Mouse (Mus musculus): ENCODE measurements around the gene Trp53bp2. TPM values are rescaled to one million over a fixed set of nuclear protein-coding genes. Genes with fewer than 3 reads are reported as not detected.
A peak's percentile ranks its signal among the peaks of the same experiment; 100 is the strongest.

The Trp53bp2 gene
- 13.9 and 25.5 TPM in 2 replicates for polyA plus RNA-seq (2014; fragmentation: Nextera tagmentation; extraction: Ambion mirVana)

- H3K4me1 ChIP-seq (ENCODE audit: control insufficient read depth, insufficient read depth, low read length), result peaks cover 32% of the 10 kb centered on the region
- DNase-seq (peak; percentile 98), ATAC-seq (ENCODE audit: low FRiP score, low TSS enrichment) (peak; percentile 92)
- peak within 1 kb of the TSS; percentile 92 for H3K4me3 ChIP-seq (replicated peaks; ENCODE audit: low read depth, low read length)
- no peaks in the 10 kb centered on the region for H3K27me3 ChIP-seq (ENCODE audit: control insufficient read depth, insufficient read depth, low read length)
- no peaks in the 10 kb centered on the region for H3K36me3 ChIP-seq (ENCODE audit: control insufficient read depth, insufficient read depth, low read length)
- peak within 1 kb of the TSS; percentile 97 for H3K27ac ChIP-seq (replicated peaks; ENCODE audit: low read depth, low read length)
- H3K9me3 ChIP-seq (ENCODE audit: control insufficient read depth, low read length), result no peaks in the 10 kb centered on the region
- WGBS, result under 1% methylated on average over 71 of the region's 71 CpGs
- H3K4me2 ChIP-seq (ENCODE audit: low read length), result peak within 1 kb of the TSS; percentile 76
- H3K9ac ChIP-seq (replicated peaks; ENCODE audit: low read length), result peak within 1 kb of the TSS; percentile 93
Measured at GRCm38 (mm10) chr1:182408684-182409327, at the start of gene Trp53bp2. TSS of gene Trp53bp2 (plus strand) at chr1:182409172.

- H3K4me3 ChIP-seq (replicated peaks; ENCODE audit: low read depth, low read length), result no peak overlapping the region
- no peak for DNase-seq
- H3K27ac ChIP-seq (replicated peaks; ENCODE audit: low read depth, low read length), result no peak overlapping the region
- no peaks in the 10 kb centered on the region for H3K4me1 ChIP-seq (ENCODE audit: control insufficient read depth, insufficient read depth, low read length)
- 94% methylated on average over 5 of the region's 5 CpGs for WGBS
- H3K4me2 ChIP-seq (ENCODE audit: low read length), result no peak overlapping the region
- H3K9ac ChIP-seq (replicated peaks; ENCODE audit: low read length), result no peak overlapping the region
- no peaks in the 10 kb centered on the region for H3K36me3 ChIP-seq (ENCODE audit: control insufficient read depth, insufficient read depth, low read length)
- no peaks in the 10 kb centered on the region for H3K27me3 ChIP-seq (ENCODE audit: control insufficient read depth, insufficient read depth, low read length)
- no peak for ATAC-seq (ENCODE audit: low FRiP score, low TSS enrichment)
- H3K9me3 ChIP-seq (ENCODE audit: control insufficient read depth, low read length), result no peaks in the 10 kb centered on the region
Measured at GRCm38 (mm10) chr1:182362703-182363102, 46.3 kb upstream of the Trp53bp2 start.

- Histone ChIP-seq H3K4me3 (replicated peaks; ENCODE audit: low read depth, low read length) (no peak overlapping the region), H3K27ac (replicated peaks; ENCODE audit: low read depth, low read length) (no peak overlapping the region), H3K4me1 (ENCODE audit: control insufficient read depth, insufficient read depth, low read length) (no peaks in the 10 kb centered on the region), H3K27me3 (ENCODE audit: control insufficient read depth, insufficient read depth, low read length) (no peaks in the 10 kb centered on the region), H3K9ac (replicated peaks; ENCODE audit: low read length) (no peak overlapping the region), H3K36me3 (ENCODE audit: control insufficient read depth, insufficient read depth, low read length) (no peaks in the 10 kb centered on the region), H3K9me3 (ENCODE audit: control insufficient read depth, low read length) (no peaks in the 10 kb centered on the region), H3K4me2 (ENCODE audit: low read length) (no peak overlapping the region)
- ATAC-seq (ENCODE audit: low FRiP score, low TSS enrichment), result no peak
- DNase-seq, result no peak
- WGBS, result 86% methylated on average over 12 of the region's 12 CpGs
Measured at GRCm38 (mm10) chr1:182363683-182364404, 45.1 kb upstream of the Trp53bp2 start.

- 85% methylated on average over 7 of the region's 7 CpGs for whole genome bisulfite sequencing
- no peaks in the 10 kb centered on the region for H3K36me3 ChIP-seq (ENCODE audit: control insufficient read depth, insufficient read depth, low read length)
- H3K4me3 ChIP-seq (replicated peaks; ENCODE audit: low read depth, low read length), result no peak overlapping the region
- DNase-seq, result no peak
- no peak overlapping the region for H3K4me2 ChIP-seq (ENCODE audit: low read length)
- no peaks in the 10 kb centered on the region for H3K4me1 ChIP-seq (ENCODE audit: control insufficient read depth, insufficient read depth, low read length)
- no peak for ATAC-seq (ENCODE audit: low FRiP score, low TSS enrichment)
- no peak overlapping the region for H3K9ac ChIP-seq (replicated peaks; ENCODE audit: low read length)
- H3K27me3 ChIP-seq (ENCODE audit: control insufficient read depth, insufficient read depth, low read length), result no peaks in the 10 kb centered on the region
- no peaks in the 10 kb centered on the region for H3K9me3 ChIP-seq (ENCODE audit: control insufficient read depth, low read length)
- H3K27ac ChIP-seq (replicated peaks; ENCODE audit: low read depth, low read length), result no peak overlapping the region
Measured at GRCm38 (mm10) chr1:182368309-182368708, 40.7 kb upstream of the Trp53bp2 start.

- Histone ChIP-seq H3K9me3 (ENCODE audit: control insufficient read depth, low read length) (no peaks in the 10 kb centered on the region), H3K4me3 (replicated peaks; ENCODE audit: low read depth, low read length) (no peak overlapping the region), H3K4me1 (ENCODE audit: control insufficient read depth, insufficient read depth, low read length) (no peaks in the 10 kb centered on the region), H3K27me3 (ENCODE audit: control insufficient read depth, insufficient read depth, low read length) (no peaks in the 10 kb centered on the region), H3K36me3 (ENCODE audit: control insufficient read depth, insufficient read depth, low read length) (no peaks in the 10 kb centered on the region), H3K27ac (replicated peaks; ENCODE audit: low read depth, low read length) (no peak overlapping the region), H3K9ac (replicated peaks; ENCODE audit: low read length) (no peak overlapping the region), H3K4me2 (ENCODE audit: low read length) (no peak overlapping the region)
- DNase-seq (no peak), ATAC-seq (ENCODE audit: low FRiP score, low TSS enrichment) (no peak)
- WGBS, result 80% methylated on average over 8 of the region's 8 CpGs
Measured at GRCm38 (mm10) chr1:182368782-182369181, 40.2 kb upstream of the Trp53bp2 start.

GRCm38 (mm10) chr1:182369435-182369834 is 39.5 kb upstream of the Trp53bp2 start:
- H3K9me3 ChIP-seq (ENCODE audit: control insufficient read depth, low read length), result no peaks in the 10 kb centered on the region
- ATAC-seq (ENCODE audit: low FRiP score, low TSS enrichment), result no peak
- WGBS, result 86% methylated on average over 4 of the region's 4 CpGs
- no peaks in the 10 kb centered on the region for H3K36me3 ChIP-seq (ENCODE audit: control insufficient read depth, insufficient read depth, low read length)
- no peak overlapping the region for H3K27ac ChIP-seq (replicated peaks; ENCODE audit: low read depth, low read length)
- H3K4me1 ChIP-seq (ENCODE audit: control insufficient read depth, insufficient read depth, low read length), result no peaks in the 10 kb centered on the region
- no peaks in the 10 kb centered on the region for H3K27me3 ChIP-seq (ENCODE audit: control insufficient read depth, insufficient read depth, low read length)
- H3K4me3 ChIP-seq (replicated peaks; ENCODE audit: low read depth, low read length), result no peak overlapping the region
- H3K4me2 ChIP-seq (ENCODE audit: low read length), result no peak overlapping the region
- DNase-seq, result no peak
- H3K9ac ChIP-seq (replicated peaks; ENCODE audit: low read length), result no peak overlapping the region

GRCm38 (mm10) chr1:182371891-182372290 is 37.1 kb upstream of the Trp53bp2 start:
- DNase-seq (no peak), ATAC-seq (ENCODE audit: low FRiP score, low TSS enrichment) (no peak)
- H3K9ac ChIP-seq (replicated peaks; ENCODE audit: low read length), result no peak overlapping the region
- H3K4me3 ChIP-seq (replicated peaks; ENCODE audit: low read depth, low read length), result no peak overlapping the region
- H3K9me3 ChIP-seq (ENCODE audit: control insufficient read depth, low read length), result no peaks in the 10 kb centered on the region
- H3K27ac ChIP-seq (replicated peaks; ENCODE audit: low read depth, low read length), result no peak overlapping the region
- H3K4me2 ChIP-seq (ENCODE audit: low read length), result no peak overlapping the region
- no peaks in the 10 kb centered on the region for H3K36me3 ChIP-seq (ENCODE audit: control insufficient read depth, insufficient read depth, low read length)
- H3K4me1 ChIP-seq (ENCODE audit: control insufficient read depth, insufficient read depth, low read length), result no peaks in the 10 kb centered on the region
- 82% methylated on average over 8 of the region's 8 CpGs for WGBS
- H3K27me3 ChIP-seq (ENCODE audit: control insufficient read depth, insufficient read depth, low read length), result no peaks in the 10 kb centered on the region

GRCm38 (mm10) chr1:182376221-182376620 is 32.8 kb upstream of the Trp53bp2 start:
- Histone ChIP-seq H3K27ac (replicated peaks; ENCODE audit: low read depth, low read length) (no peak overlapping the region), H3K27me3 (ENCODE audit: control insufficient read depth, insufficient read depth, low read length) (no peaks in the 10 kb centered on the region), H3K36me3 (ENCODE audit: control insufficient read depth, insufficient read depth, low read length) (no peaks in the 10 kb centered on the region), H3K4me2 (ENCODE audit: low read length) (0 out of 2 replicates have a peak overlapping the region, but pooled peaks have one; percentile 16), H3K4me3 (replicated peaks; ENCODE audit: low read depth, low read length) (no peak overlapping the region), H3K9me3 (ENCODE audit: control insufficient read depth, low read length) (no peaks in the 10 kb centered on the region), H3K9ac (replicated peaks; ENCODE audit: low read length) (no peak overlapping the region), H3K4me1 (ENCODE audit: control insufficient read depth, insufficient read depth, low read length) (no peaks in the 10 kb centered on the region)
- 17% methylated on average over 8 of the region's 8 CpGs for WGBS
- DNase-seq, result peak; percentile 86
- peak; percentile 48; the same call in 1 of the 2 replicates for ATAC-seq (ENCODE audit: low FRiP score, low TSS enrichment)

GRCm38 (mm10) chr1:182376826-182377225 is 32.1 kb upstream of the Trp53bp2 start:
- H3K9me3 ChIP-seq (ENCODE audit: control insufficient read depth, low read length), result no peaks in the 10 kb centered on the region
- H3K4me3 ChIP-seq (replicated peaks; ENCODE audit: low read depth, low read length), result no peak overlapping the region
- no peaks in the 10 kb centered on the region for H3K4me1 ChIP-seq (ENCODE audit: control insufficient read depth, insufficient read depth, low read length)
- 85% methylated on average over 7 of the region's 7 CpGs for WGBS
- H3K27ac ChIP-seq (replicated peaks; ENCODE audit: low read depth, low read length), result no peak overlapping the region
- no peak for ATAC-seq (ENCODE audit: low FRiP score, low TSS enrichment)
- no peak for DNase-seq
- H3K4me2 ChIP-seq (ENCODE audit: low read length), result no peak overlapping the region
- no peak overlapping the region for H3K9ac ChIP-seq (replicated peaks; ENCODE audit: low read length)
- no peaks in the 10 kb centered on the region for H3K36me3 ChIP-seq (ENCODE audit: control insufficient read depth, insufficient read depth, low read length)
- H3K27me3 ChIP-seq (ENCODE audit: control insufficient read depth, insufficient read depth, low read length), result no peaks in the 10 kb centered on the region

Measured in midbrain, embryonic 14.5 days (tissue).